Mouse (Mus musculus) G1E (cell line): ENCODE measurements at regions not wholly inside any gene's neighbourhood (a gene's known extent, or its start where the extent isn't known, plus 50 kb on each side); places are given as distances from the start of the nearest gene placed in this dataset.

ENCODE experiments used
- CTCF ChIP-seq: IDR thresholded peaks from 2 replicates; pipeline ENCODE4 v1.5.1; 2012; ENCODE audit warnings: low read depth, low read length, inconsistent platforms, mixed read lengths
- GATA1 ChIP-seq: IDR thresholded peaks from 2 replicates; pipeline ENCODE4 v1.6.1; 2012; ENCODE audit warnings: borderline replicate concordance, low read length, inconsistent platforms, mixed read lengths
- POLR2AphosphoS5 ChIP-seq: IDR thresholded peaks from 2 replicates; pipeline ENCODE4 v1.6.1; 2012; ENCODE audit warnings: low read depth, low read length, inconsistent platforms; ENCODE audit not compliant: insufficient replicate concordance
- TAL1 ChIP-seq: conservative IDR thresholded peaks from 2 replicates; pipeline ENCODE4 v1.6.1; 2012; ENCODE audit warnings: low read depth, low read length, inconsistent platforms, mixed read lengths

DNA sequence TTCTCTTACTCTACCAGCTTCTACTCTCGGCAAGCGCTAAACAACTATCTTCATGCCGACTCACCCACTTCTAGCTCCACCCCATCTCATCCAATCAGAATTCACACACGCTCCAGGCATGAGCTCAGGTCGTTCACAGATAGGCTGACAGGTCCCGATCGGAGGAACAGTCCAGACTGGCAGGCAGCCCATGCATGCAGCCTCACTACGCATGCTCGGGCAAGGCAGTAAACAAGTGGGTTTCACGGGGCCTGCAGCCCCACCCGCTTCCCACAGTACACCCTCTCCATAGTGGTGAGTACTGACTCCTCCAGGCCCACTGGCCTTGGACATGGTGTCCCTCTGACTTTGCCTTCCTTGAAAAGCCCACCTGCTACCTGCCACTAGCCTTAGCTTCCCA, 358.1 kb upstream of the Gm5148 start:
- TF ChIP-seq CTCF (no peak), GATA1 (no peak), POLR2AphosphoS5 (no peak), TAL1 (no peak)
